Mouse (Mus musculus) gastrocnemius, postnatal 14 days (tissue): ENCODE results near the gene Spire2. TPM values are rescaled to one million over a fixed set of nuclear protein-coding genes. Genes with fewer than 3 reads are reported as not detected.

ENCODE experiments used
- DNase-seq: peaks from one replicate; pipeline ENCODE4 v3.0.0; 2021; ENCODE audit warnings: mixed read lengths
- intact Hi-C: fragments of 180-260 bp; cut with DNase I; formaldehyde crosslinking; loops from one replicate; pipeline ENCODE4 v1.15.1; 2025; ENCODE audit warnings: low total_unique reads
- total RNA-seq, 2 experiments: library from RNA; stranded (reverse); gene quantifications; 2 replicates each; pipeline ENCODE4 v1.2.3; 2021

Spire2 gene
- total RNA-seq, 2 experiments from 2014 or later, result 0.44 to 0.92 TPM

DNA sequence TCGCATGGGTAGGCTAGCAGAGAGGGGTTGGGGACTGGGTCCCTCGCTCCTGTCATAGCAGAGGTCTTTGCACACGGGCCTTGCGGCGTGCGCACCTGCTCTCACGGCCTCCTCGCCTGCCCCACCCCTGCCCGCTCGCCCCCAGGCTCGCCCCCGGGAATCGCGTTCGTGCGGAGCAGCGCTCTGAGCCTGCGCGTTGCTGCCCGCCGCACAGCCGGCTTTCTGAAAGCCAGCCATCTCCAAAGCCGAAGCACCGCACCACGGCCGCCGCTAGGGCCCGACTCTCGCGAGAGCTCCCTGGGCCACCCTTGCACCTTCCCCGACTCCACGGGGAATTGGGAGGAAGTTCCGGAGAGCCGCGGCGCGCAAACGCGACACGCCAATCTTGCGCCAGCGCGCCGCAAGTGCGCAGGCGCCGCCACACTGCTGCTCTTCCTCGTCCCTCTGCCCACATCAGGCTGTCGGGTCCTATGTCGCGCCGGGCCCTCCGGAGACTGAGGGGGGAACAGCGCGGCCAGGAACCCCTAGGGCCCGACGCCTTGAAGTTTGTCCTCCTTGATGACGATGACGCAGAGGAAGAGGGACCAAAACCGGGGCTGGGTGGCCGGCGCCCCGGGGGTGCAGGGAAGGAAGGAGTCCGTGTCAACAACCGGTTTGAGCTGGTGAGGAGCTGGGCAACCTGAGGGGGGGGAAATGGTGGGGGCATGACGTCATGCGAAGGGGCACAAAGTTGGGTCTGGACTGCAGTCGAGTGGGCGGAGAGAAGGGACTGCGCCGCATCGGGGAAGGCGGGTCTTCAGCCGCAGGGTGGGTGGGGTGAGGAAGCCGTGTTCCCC, 41.1 kb downstream of the Spire2 start, which contains the start of gene Tcf25:
TSS of gene Tcf25 (plus strand) at position 351 of the 836 bp plus-strand sequence.
- intact Hi-C loops, result no loop called here

DNA sequence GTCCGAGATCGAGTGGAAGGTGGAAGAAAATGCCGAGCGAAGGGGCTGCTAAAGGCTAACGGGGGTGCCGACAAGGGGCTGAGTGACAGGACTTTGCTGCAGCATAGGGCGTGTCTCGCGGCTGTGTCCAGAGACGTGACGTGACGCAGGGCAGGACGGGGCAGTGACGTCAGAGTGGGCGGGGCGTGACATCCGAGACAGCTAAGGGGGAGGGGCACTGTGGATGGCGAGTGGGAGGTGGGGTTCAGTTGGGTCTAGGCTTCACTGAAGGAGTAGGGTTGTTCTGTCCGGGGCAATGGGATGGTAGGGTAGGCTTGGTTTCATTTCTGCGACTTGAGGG, 41.7 kb downstream of the Spire2 start:
- peak; percentile 96 for DNase-seq
- intact Hi-C loops, result no loop called here

More for the DNA sequence above, 41.1 kb downstream of the Spire2 start, which contains the start of gene Tcf25:
- DNase-seq, result peak; percentile 97

DNA sequence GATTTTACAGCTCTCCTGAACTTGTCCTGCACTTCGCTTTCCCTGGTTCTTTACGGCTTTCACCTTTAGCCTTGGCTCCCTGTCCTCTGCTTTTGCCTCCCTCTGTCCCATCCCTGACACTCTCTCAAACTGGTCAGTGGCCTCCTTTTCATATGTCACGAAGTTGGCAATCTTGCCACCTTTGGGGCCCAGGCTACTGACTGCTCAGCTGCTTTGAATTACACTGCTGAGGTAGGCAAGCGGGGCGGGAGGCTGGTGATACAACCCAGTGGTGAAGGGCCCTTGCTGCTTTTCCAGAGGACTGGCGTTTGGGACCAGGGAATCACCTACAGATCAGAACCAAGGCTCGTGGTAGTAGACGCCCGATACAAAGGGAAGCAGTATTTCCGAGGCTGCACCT, 43.2 kb downstream of the Spire2 start:
- intact Hi-C loops, result no loop called here
- no peak for DNase-seq

DNA sequence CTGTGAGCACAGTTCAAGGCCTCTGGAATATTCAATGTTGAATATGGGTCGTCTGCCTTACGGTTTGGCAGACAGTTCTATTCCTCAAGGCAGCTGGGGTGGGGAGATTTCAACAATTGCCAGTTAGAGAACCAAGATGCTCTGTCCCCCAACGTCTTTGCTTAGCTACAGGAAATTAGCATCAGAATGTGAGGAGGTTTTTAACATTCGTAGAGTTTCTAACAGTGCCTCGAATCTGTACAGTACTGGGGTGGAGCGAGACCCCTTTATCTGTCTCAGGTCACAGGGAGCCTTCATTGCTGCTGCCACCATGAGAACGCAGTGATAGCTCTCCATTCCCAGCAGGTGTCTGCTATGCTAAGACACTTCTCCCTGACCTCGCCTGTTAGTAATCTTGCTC, 43.6 kb downstream of the Spire2 start:
- intact Hi-C loops, result no loop called here
- no peak for DNase-seq

DNA sequence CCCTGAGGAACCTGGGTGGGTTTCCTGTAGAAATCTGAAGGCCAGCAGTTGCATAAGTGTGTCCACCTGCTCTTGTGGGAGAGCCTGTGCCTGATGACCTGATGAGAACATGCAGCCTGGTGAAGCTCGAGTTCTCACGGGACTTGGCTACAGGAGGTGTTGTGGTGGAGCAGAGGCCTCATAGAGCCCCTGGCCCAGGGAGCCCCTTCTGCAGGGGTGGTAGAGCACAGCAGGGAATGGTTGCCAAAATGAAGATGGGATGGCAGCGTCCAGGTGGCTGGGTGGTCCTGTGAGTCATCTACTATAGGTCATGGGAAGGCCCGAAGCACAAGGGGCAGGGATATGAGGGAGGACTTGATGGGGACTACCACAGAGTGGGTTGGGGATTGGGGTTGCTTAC, 49.2 kb downstream of the Spire2 start:
- DNase-seq, result no peak
- intact Hi-C loops, result no loop called here

DNA sequence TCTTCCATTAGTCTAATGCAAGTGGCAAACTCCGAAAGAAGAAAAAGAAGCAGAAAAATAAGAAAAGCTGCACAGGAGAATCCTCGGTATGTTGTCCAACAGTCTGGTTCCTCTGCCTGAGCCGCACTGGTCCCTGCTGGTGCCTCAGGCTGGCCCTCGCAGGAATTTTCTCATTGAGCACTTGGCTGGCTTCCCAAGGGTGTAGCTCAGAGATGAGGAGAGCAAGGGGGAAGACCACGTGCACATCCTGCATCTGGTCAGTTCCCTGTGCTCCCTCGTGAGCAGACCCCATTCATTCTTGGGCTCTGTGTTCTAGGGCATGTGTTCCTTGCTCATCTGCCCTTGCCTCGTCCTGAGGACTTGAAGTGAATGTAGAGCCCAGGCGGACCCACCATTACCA, 50.0 kb downstream of the Spire2 start:
- intact Hi-C loops, result no loop called here
- no peak for DNase-seq

DNA sequence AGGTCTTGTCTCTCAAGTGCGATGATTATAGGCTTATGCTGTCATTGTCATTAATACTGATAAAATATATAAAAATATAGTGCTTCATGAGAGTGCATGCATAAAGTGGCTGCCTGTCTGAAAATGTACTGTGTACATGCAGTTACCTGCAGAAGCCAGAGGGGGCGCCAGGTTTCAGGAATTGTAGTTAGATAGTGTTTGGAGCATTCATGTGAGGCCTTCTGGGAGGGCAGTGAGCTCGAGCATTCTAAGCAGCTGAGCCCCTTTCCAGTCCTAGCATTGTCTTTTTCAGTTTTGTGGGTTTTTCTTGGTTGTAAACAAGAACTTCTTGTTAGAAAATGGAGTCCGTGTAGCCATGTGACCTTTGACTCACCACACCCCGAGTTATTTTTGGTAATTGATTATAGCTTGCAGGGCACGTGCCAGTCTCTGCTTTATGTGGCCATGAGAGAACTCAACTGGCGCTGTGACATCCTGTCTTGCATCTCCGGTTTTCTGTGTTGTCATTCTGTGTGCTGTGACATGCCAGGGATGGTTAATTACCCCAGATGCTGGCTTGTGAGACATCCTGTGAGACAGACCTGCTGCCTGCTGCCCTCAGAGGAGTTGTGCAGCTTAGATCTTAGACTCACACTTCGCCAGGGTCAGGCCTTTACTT, 52.5 kb downstream of the Spire2 start:
- intact Hi-C loops, result no loop called here
- DNase-seq, result no peak

DNA sequence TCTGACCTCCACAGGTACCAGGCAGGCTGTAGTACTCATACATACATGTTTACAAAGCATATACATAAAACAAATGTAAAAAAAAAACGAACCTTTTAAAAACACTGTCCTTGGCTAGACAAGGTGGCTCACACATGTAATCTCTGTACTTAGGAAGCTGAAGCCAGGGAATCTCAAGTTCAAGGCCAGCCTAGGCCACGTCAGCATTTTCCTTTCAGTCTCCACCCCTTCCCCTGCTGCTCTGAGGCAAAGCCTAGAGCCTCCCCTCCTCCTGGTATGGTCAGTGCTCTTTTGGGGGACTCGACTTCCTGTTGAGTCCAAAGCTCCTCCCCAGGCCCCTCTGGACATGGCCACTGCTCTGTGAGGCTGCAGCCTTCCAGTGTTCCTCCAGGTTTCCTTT, 54.5 kb downstream of the Spire2 start:
- DNase-seq, result no peak
- intact Hi-C loops, result no loop called here

DNA sequence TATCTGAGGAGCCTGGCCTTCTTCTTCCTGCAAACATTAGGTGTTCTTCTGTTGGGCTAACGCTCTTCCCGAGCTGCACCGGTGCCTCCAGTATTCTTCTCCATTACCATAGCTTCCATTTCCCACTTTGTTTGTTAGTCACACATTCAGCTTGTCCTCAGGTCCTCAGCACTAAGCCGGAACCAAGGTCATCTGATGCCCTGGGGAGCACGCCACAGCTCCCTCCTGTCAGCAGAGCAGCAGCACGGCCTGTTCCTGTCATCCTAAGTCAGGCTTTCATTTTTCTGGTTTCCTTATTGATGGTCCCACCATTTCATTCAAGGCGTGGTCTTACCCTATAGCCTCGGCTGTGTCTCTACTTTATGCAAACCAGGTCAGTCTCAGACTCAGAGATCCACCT, 55.3 kb downstream of the Spire2 start:
- intact Hi-C loops, result no loop called here
- no peak for DNase-seq

DNA sequence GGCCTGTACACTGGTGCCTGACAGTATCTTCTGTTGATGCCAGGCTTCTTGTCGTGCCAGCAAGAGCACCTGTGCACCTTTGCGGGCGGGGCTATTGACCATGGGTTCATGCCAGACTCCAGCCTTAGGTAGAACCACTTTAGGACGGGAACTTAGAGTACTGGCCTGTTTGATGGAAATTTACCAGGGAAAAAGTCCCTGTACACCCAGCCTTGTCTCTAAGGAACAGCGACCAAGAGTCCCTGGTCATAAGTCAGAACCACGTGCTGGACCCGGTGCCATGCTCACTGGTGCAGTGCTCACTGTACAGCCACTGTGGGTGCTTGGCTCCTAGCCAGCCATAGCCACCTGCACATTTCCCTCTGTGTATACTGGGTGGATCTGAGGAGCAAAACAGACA, 56.5 kb downstream of the Spire2 start:
- no peak for DNase-seq
- intact Hi-C loops, result no loop called here

DNA sequence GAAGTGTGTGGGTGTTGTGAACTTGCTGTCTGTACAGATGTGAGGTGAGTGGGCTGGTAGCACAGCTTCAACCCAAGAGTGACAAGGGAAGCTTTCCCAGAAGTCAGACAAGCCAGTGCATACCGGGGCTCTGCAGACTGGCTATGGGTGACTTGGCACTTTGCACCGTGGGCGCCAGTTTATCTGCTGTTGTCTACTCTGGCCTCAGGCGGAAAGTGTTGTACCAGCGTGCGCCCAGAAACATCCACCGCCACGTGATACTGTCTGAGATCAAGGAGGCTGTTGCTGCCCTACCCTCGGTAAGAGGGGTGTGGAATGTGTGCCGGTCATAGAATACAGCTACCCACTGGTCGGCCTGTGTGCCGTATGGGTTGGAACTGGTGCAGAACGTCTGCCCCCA, 65.8 kb downstream of the Spire2 start:
- intact Hi-C loops, result no loop called here
- no peak for DNase-seq

DNA sequence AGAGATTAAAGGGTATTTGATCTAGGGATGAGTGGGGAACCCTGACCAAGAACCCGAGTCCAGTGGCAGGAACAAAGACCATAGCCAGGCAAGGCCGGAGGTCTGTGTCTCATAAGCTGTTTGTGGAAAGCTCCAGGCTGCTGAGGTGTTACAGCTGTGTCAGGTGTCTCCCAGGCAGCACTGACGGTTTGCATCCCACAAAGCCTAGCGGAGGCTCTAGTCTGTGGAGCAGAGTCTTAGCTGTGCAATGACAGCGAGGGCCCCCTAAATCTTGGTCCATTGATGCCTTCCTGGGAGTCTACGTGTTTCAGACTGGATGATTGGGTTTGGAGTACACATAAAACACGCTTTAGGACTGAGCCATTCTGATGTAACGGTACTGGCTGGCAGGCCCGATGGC, 69.4 kb downstream of the Spire2 start:
- DNase-seq, result no peak
- intact Hi-C loops, result no loop called here

DNA sequence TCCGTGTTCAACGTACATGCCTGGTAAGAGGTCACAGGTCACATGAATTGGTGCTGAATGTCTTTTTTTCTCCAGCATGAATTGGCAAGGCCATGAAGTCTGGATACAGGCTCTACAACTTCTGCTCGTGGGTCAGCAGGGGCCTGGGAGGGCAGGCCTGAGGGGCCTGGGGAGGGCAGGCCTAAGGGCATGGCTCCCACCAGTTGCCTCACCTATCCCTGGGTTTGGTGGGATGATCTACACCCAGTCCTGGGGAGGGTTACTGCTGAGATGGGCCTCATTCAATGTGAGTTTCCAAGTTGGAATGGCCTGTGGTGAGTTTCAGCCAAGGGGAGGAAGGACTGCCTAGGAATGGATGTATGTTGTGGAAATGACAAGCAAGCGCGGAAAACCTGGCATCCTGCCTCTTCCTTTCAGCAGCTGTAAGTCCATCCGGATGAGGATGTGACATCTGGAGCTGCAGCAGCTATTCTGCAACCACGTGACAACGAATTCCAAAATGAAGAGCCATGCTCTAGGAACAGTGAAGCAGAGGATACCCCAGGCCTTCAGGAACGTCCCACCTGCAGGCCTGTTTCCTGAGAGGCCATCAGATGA, 70.3 kb downstream of the Spire2 start:
- DNase-seq, result no peak
- intact Hi-C loops, result no loop called here

DNA sequence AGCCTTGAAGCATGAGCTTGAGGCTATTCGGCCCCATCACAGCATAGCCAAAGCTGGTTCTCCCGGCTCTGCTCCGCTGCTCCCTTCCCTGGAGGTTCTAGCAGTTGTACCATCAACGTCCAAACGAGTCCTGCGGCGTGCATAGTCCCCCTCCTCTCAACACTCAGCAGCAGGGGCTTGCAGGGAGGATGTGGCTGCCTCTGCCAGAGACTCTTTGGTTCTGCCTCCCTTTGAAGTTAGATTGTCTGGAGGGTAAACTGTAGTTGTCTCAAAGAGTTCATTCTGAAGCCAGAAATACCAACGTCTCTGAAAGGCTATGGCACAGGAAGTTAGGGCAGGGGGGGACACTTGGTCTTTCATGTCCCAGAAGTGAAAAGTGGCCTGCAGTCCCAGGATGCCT, 72.0 kb downstream of the Spire2 start:
- intact Hi-C loops, result no loop called here
- no peak for DNase-seq

DNA sequence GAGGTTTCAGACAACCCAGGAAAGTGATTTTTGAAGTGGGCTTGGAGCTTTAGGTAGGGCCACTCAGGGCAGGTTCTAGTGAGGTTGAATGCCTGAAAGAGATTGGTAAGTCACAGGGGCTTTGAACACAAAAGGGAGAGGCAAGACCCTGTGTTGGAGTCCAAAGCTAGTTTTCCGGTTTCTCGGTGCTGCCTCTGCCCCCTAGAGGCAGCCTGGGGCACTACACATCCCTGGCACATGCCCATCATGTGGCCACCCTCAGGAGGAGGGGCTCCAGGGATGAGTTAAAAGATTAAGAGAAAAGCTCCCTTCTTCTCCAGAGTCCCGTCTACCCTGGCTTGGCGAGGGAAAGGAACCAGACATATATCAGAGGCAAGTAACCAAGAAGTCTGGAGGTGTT, 74.3 kb downstream of the Spire2 start, which contains the start of gene Mc1r:
TSS of gene Mc1r (plus strand) at position 322 of the 400 bp plus-strand sequence.
- DNase-seq, result peak; percentile 59
- intact Hi-C loops, result loop anchor here (5.0 kb wide), 1 partner anchor 74 kb away; the partner anchor contains the start of gene Spire2

DNA sequence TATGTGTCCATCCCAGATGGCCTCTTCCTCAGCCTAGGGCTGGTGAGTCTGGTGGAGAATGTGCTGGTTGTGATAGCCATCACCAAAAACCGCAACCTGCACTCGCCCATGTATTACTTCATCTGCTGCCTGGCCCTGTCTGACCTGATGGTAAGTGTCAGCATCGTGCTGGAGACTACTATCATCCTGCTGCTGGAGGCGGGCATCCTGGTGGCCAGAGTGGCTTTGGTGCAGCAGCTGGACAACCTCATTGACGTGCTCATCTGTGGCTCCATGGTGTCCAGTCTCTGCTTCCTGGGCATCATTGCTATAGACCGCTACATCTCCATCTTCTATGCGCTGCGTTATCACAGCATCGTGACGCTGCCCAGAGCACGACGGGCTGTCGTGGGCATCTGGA, 75.1 kb downstream of the Spire2 start:
- DNase-seq, result no peak
- intact Hi-C loops, result loop anchor here (5.0 kb wide), 1 partner anchor 75 kb away; the partner anchor contains the start of gene Spire2

DNA sequence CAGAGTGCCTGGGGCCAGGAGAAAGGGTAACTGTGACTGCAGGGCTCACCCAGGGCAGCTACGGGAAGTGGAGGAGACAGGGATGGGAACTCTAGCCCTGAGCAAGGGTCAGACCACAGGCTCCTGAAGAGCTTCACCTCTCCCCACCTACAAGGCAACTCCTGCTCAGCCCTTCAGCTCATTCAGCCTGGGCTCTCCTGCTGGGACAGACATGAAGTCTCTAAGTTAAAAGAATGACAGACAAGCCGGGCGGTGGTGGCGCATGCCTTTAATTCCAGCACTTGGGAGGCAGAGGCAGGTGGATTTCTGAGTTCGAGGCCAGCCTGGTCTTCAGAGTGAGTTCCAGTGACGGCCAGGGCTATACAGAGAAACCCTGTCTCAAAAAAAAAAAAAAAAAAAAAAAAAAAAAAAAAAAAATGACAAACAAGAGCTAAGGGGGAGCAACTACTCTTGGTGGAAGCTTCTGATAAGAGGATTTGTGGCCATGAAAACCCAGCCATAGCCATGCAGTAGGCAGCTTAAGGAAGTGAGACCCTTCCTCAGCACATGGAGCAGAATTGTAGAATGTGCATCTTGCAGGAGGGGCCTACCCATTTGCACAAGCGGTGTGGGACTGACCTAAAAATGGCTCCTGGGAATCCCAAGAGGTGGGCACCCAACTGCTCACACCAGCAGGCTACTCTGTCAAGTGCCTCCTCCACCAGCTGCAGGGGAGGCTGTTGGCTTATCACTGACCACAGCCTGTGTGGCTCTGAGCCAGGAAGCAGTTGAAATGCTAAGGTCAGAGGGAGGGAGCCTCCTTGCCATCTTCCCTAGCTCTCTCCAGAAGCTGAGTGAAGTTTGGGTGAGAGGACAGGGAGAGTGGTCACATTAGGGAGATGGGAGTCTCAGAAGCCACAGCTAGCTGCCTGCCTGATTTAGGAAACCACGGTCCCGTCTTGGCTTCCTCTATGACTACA, 76.4 kb downstream of the Spire2 start:
- no peak for DNase-seq
- intact Hi-C loops, result loop anchor here (5.0 kb wide), 1 partner anchor 77 kb away; the partner anchor contains the start of gene Spire2

DNA sequence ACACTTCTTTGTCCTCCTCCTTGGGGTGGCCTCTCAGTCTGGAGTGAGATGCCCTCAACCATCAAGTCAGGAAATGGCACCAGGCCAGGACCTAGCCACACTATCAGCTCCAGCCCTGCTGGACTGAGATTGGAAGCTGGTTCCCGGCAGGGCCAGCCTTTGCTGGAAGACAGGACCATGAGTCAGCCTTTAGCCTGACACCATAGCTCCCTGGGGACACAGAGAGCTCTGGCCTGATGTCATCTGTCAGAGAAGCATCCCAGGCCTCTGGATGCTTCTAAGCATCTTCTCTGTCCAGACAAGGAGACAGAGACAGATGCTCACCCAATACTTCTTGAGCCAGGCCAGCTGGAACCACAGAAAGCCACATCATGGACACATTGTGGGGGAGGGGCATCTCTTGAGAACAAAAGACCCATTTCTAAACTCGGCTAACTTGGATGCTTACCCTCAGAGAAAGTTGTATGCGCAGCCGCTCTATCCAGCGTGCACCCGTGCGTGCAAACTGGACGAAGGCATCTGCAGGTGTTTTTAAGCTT, 77.6 kb downstream of the Spire2 start:
- peak; percentile 56 for DNase-seq
- intact Hi-C loops, result no loop called here

DNA sequence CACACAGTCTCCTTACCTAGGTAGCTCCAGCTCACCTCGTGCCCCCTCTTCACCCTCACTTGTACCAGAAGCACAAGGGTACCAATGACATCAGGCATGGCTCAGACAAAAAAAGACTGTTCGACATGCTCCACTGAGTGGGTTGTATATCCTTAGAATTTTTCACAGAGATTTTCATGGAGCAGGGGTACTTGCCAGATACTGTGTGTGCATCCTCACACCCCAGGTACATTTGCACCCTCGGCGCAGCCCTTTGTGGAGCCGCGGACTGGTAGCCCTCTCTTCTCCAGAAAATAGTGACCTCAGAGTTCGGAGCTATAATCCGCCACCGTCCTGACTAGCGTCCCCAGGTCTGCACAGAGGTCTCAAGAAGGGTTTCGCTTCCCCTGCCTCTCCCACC, 78.3 kb downstream of the Spire2 start:
- no peak for DNase-seq
- intact Hi-C loops, result no loop called here
